Mouse (Mus musculus): ENCODE measurements around the gene 2300002M23Rik. TPM values are rescaled to one million over a fixed set of nuclear protein-coding genes. Genes with fewer than 3 reads are reported as not detected.
A peak's percentile ranks its signal among the peaks of the same experiment; 100 is the strongest.

Gene 2300002M23Rik
- not detected in 2 replicates for polyA plus RNA-seq (2016; fragmentation: Nextera tagmentation; extraction: Ambion mirVana)

GRCm38 (mm10) chr17:35567150-35567549 is at the start of gene 2300002M23Rik:
2300002M23Rik (plus strand) TSS chr17:35567450.
- Histone ChIP-seq H3K4me3 (replicated peaks) (no peak within 1 kb of the TSS), H3K27me3 (peaks cover 24% of the 10 kb centered on the region), H3K4me1 (peaks cover 14% of the 10 kb centered on the region), H3K4me2 (no peak within 1 kb of the TSS), H3K27ac (no peak within 1 kb of the TSS), H3K9ac (no peak within 1 kb of the TSS), H3K36me3 (replicated peaks) (no peaks in the 10 kb centered on the region), H3K9me3 (no peaks in the 10 kb centered on the region)
- 60% methylated on average over 3 of the region's 3 CpGs for WGBS
- ATAC-seq (ENCODE audit: low FRiP score): no peak

GRCm38 (mm10) chr17:35517526-35517925 is 49.7 kb upstream of the 2300002M23Rik start:
- peaks cover 35% of the 10 kb centered on the region for H3K4me1 ChIP-seq
- no peak for ATAC-seq (ENCODE audit: low FRiP score)
- H3K4me2 ChIP-seq: peak overlapping the region; percentile 77
- no peak overlapping the region for H3K27ac ChIP-seq
- peak overlapping the region; percentile 63 for H3K9ac ChIP-seq
- peak overlapping the region; percentile 56 for H3K4me3 ChIP-seq (replicated peaks)
- no peaks in the 10 kb centered on the region for H3K9me3 ChIP-seq
- H3K36me3 ChIP-seq (replicated peaks): peaks cover 15% of the 10 kb centered on the region
- 9% methylated on average over 12 of the region's 12 CpGs for WGBS
- no peaks in the 10 kb centered on the region for H3K27me3 ChIP-seq

GRCm38 (mm10) chr17:35524354-35524753 is 42.9 kb upstream of the 2300002M23Rik start:
- Histone ChIP-seq H3K9me3 (no peaks in the 10 kb centered on the region), H3K27me3 (no peaks in the 10 kb centered on the region), H3K4me1 (no peaks in the 10 kb centered on the region), H3K36me3 (replicated peaks) (peaks cover 53% of the 10 kb centered on the region), H3K27ac (no peak overlapping the region), H3K9ac (no peak overlapping the region), H3K4me3 (replicated peaks) (no peak overlapping the region), H3K4me2 (no peak overlapping the region)
- ATAC-seq (ENCODE audit: low FRiP score): no peak
- 84% methylated on average over 9 of the region's 9 CpGs for WGBS

- no peak for ATAC-seq (ENCODE audit: low FRiP score)
- Histone ChIP-seq H3K9ac (no peak overlapping the region), H3K9me3 (no peaks in the 10 kb centered on the region), H3K4me1 (no peaks in the 10 kb centered on the region), H3K4me3 (replicated peaks) (no peak overlapping the region), H3K4me2 (no peak overlapping the region), H3K27me3 (no peaks in the 10 kb centered on the region), H3K36me3 (replicated peaks) (peaks cover 59% of the 10 kb centered on the region), H3K27ac (no peak overlapping the region)
- 80% methylated on average over 8 of the region's 8 CpGs for WGBS
Observed at GRCm38 (mm10) chr17:35526644-35527043, 40.6 kb upstream of the 2300002M23Rik start.

GRCm38 (mm10) chr17:35532360-35532759 is 34.9 kb upstream of the 2300002M23Rik start:
- ATAC-seq (ENCODE audit: low FRiP score): no peak
- Histone ChIP-seq H3K27ac (no peak overlapping the region), H3K4me3 (replicated peaks) (no peak overlapping the region), H3K9me3 (no peaks in the 10 kb centered on the region), H3K36me3 (replicated peaks) (peaks cover 30% of the 10 kb centered on the region), H3K4me2 (no peak overlapping the region), H3K4me1 (no peaks in the 10 kb centered on the region), H3K27me3 (peaks cover 5% of the 10 kb centered on the region; the same call in 1 of the 2 replicates), H3K9ac (no peak overlapping the region)
- 24% methylated on average over 3 of the region's 3 CpGs for WGBS

- Histone ChIP-seq H3K27ac (no peak within 1 kb of the TSS), H3K4me3 (replicated peaks) (no peak within 1 kb of the TSS), H3K36me3 (replicated peaks) (peaks cover 29% of the 10 kb centered on the region), H3K27me3 (peaks cover 5% of the 10 kb centered on the region; the same call in 1 of the 2 replicates), H3K4me1 (no peaks in the 10 kb centered on the region), H3K9me3 (no peaks in the 10 kb centered on the region), H3K4me2 (no peak within 1 kb of the TSS), H3K9ac (no peak within 1 kb of the TSS)
- 70% methylated on average over 7 of the region's 7 CpGs for WGBS
- ATAC-seq (ENCODE audit: low FRiP score): no peak
Observed at GRCm38 (mm10) chr17:35532901-35533300, 34.3 kb upstream of the 2300002M23Rik start, which contains the start of gene Psors1c2. Psors1c2 (plus strand) TSS chr17:35533201.

- Histone ChIP-seq H3K36me3 (replicated peaks) (peaks cover 15% of the 10 kb centered on the region), H3K27me3 (peaks cover 5% of the 10 kb centered on the region; the same call in 1 of the 2 replicates), H3K4me1 (no peaks in the 10 kb centered on the region), H3K9ac (no peak overlapping the region), H3K4me2 (no peak overlapping the region), H3K4me3 (replicated peaks) (no peak overlapping the region), H3K9me3 (no peaks in the 10 kb centered on the region), H3K27ac (no peak overlapping the region)
- peak; percentile 57; the same call in 1 of the 2 replicates for ATAC-seq (ENCODE audit: low FRiP score)
- WGBS: 11% methylated on average over 6 of the region's 6 CpGs
Observed at GRCm38 (mm10) chr17:35534343-35534742, 32.9 kb upstream of the 2300002M23Rik start.

- H3K9me3 ChIP-seq: no peaks in the 10 kb centered on the region
- no peak overlapping the region for H3K27ac ChIP-seq
Observed at GRCm38 (mm10) chr17:35537421-35537820, 29.8 kb upstream of the 2300002M23Rik start.

GRCm38 (mm10) chr17:35538476-35538875 is 28.8 kb upstream of the 2300002M23Rik start:
- H3K9me3 ChIP-seq: no peaks in the 10 kb centered on the region
- ATAC-seq (ENCODE audit: low FRiP score): no peak
- H3K4me3 ChIP-seq (replicated peaks): no peak overlapping the region
- no peak overlapping the region for H3K9ac ChIP-seq
- peaks cover 8% of the 10 kb centered on the region for H3K4me1 ChIP-seq
- no peak overlapping the region for H3K4me2 ChIP-seq
- no peaks in the 10 kb centered on the region for H3K36me3 ChIP-seq (replicated peaks)
- 86% methylated on average over 1 of the region's 1 CpGs for WGBS
- no peak overlapping the region for H3K27ac ChIP-seq
- H3K27me3 ChIP-seq: peaks cover 5% of the 10 kb centered on the region; the same call in 1 of the 2 replicates

More at GRCm38 (mm10) chr17:35537421-35537820, 29.8 kb upstream of the 2300002M23Rik start:
- Histone ChIP-seq H3K4me2 (no peak overlapping the region), H3K9ac (no peak overlapping the region), H3K27me3 (peaks cover 5% of the 10 kb centered on the region; the same call in 1 of the 2 replicates), H3K4me3 (replicated peaks) (no peak overlapping the region), H3K36me3 (replicated peaks) (no peaks in the 10 kb centered on the region), H3K4me1 (no peaks in the 10 kb centered on the region)
- WGBS: 96% methylated on average over 4 of the region's 4 CpGs
- no peak for ATAC-seq (ENCODE audit: low FRiP score)

- Histone ChIP-seq H3K36me3 (replicated peaks) (no peaks in the 10 kb centered on the region), H3K4me2 (no peak overlapping the region), H3K27ac (no peak overlapping the region), H3K4me1 (peaks cover 11% of the 10 kb centered on the region), H3K4me3 (replicated peaks) (no peak overlapping the region), H3K9ac (no peak overlapping the region), H3K9me3 (no peaks in the 10 kb centered on the region), H3K27me3 (peaks cover 5% of the 10 kb centered on the region; the same call in 1 of the 2 replicates)
- no peak for ATAC-seq (ENCODE audit: low FRiP score)
- 55% methylated on average over 10 of the region's 10 CpGs for WGBS
Observed at GRCm38 (mm10) chr17:35539540-35539939, 27.7 kb upstream of the 2300002M23Rik start.

GRCm38 (mm10) chr17:35542761-35543411 is 24.4 kb upstream of the 2300002M23Rik start:
- WGBS: 76% methylated on average over 15 of the region's 15 CpGs
- no peak for ATAC-seq (ENCODE audit: low FRiP score)
- no peak overlapping the region for H3K9ac ChIP-seq

GRCm38 (mm10) chr17:35543412-35543861 is 23.8 kb upstream of the 2300002M23Rik start:
- Histone ChIP-seq H3K9me3 (no peaks in the 10 kb centered on the region), H3K4me3 (replicated peaks) (no peak overlapping the region), H3K4me2 (peak overlapping the region; percentile 13; the same call in 1 of the 2 replicates), H3K36me3 (replicated peaks) (no peaks in the 10 kb centered on the region), H3K27me3 (no peaks in the 10 kb centered on the region), H3K9ac (no peak overlapping the region), H3K27ac (no peak overlapping the region), H3K4me1 (peaks cover 17% of the 10 kb centered on the region)
- WGBS: 39% methylated on average over 14 of the region's 14 CpGs
- no peak for ATAC-seq (ENCODE audit: low FRiP score)

More at GRCm38 (mm10) chr17:35542761-35543411, 24.4 kb upstream of the 2300002M23Rik start:
- Histone ChIP-seq H3K4me1 (peaks cover 17% of the 10 kb centered on the region), H3K9me3 (no peaks in the 10 kb centered on the region), H3K4me3 (replicated peaks) (no peak overlapping the region), H3K4me2 (peak overlapping the region; percentile 13; the same call in 1 of the 2 replicates), H3K27ac (no peak overlapping the region), H3K36me3 (replicated peaks) (no peaks in the 10 kb centered on the region), H3K27me3 (no peaks in the 10 kb centered on the region)
